8 mouse cellular contexts compared by ENCODE assay signal in the genomic region with DNA sequence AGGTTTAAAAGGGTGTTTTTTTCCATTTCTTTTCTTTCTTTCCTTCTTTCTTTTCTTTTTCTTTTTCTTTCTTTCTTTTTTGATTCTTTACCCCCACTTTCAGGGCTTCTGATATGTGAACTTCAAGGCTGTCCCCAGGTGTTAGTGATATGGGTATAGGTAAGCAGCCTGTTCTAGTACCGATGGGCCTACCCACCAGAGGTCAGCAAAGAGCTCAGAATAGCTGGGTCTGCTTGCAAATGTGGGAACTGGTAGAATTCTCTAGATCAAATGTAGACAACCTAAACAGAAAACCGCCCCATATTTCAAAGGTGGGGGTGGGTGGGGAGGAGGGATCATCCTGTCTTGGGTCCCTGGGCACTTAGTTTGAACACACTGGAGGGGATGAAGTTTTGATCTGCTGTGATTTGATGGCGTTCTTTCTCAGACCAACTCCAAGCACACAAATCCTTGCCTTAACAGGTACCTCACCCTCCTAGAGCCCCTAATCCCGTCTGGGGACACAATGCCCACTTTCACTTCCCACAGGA. TPM values are rescaled to one million over a fixed set of nuclear protein-coding genes. Genes with fewer than 3 reads are reported as not detected.
DNase-seq lines count a peak whose midpoint lies in the region; ATAC-seq and TF ChIP-seq lines count a peak whose summit lies in the region.

No protein-coding gene starts in this region.

- no peaks in the 10 kb centered on the region for H3K36me3 ChIP-seq in kidney, embryonic 16.5 days (ENCODE audit: insufficient read depth, low read length)
- no peaks in the 10 kb centered on the region for H3K36me3 ChIP-seq in limb, embryonic 15.5 days
- H3K36me3 ChIP-seq in midbrain, embryonic 16.5 days (ENCODE audit: control insufficient read depth, insufficient read depth, low read length): no peaks in the 10 kb centered on the region
- no peaks in the 10 kb centered on the region for H3K36me3 ChIP-seq in spleen, adult 2 months (ENCODE audit: control insufficient read depth, insufficient read depth, low read length)

- H3K27ac ChIP-seq in kidney, embryonic 16.5 days (ENCODE audit: low read length): no peak overlapping the region
- H3K27ac ChIP-seq in limb, embryonic 15.5 days: 0 out of 2 replicates have a peak overlapping the region, but pooled peaks have one; percentile 17
- no peak overlapping the region for H3K27ac ChIP-seq in midbrain, embryonic 16.5 days (ENCODE audit: low read length)
- no peak overlapping the region for H3K27ac ChIP-seq in spleen, adult 2 months (ENCODE audit: insufficient read depth, low read length)

- H3K27me3 ChIP-seq in kidney, embryonic 16.5 days (ENCODE audit: insufficient read depth, low read length): no peaks in the 10 kb centered on the region
- H3K27me3 ChIP-seq in limb, embryonic 15.5 days: no peaks in the 10 kb centered on the region
- no peaks in the 10 kb centered on the region for H3K27me3 ChIP-seq in midbrain, embryonic 16.5 days (ENCODE audit: control insufficient read depth, insufficient read depth, low read depth, low read length)
- H3K27me3 ChIP-seq in spleen, adult 2 months (ENCODE audit: control insufficient read depth, insufficient read depth, low read length): no peaks in the 10 kb centered on the region

- peaks cover 8% of the 10 kb centered on the region; the same call in 1 of the 2 replicates for H3K4me1 ChIP-seq in kidney, embryonic 16.5 days (ENCODE audit: insufficient read depth, low read length)
- peaks cover 11% of the 10 kb centered on the region for H3K4me1 ChIP-seq in limb, embryonic 15.5 days
- no peaks in the 10 kb centered on the region for H3K4me1 ChIP-seq in midbrain, embryonic 16.5 days (ENCODE audit: control insufficient read depth, insufficient read depth, low read length)
- H3K4me1 ChIP-seq in spleen, adult 2 months (ENCODE audit: control insufficient read depth, insufficient read depth, insufficient read length): no peaks in the 10 kb centered on the region

- peak; percentile 63; the same call in 1 of the 2 replicates for TF ChIP-seq CTCF in spleen, adult 2 months (IDR thresholded peaks at IDR 0.05; ENCODE audit: extremely low read depth, insufficient read depth, insufficient read length, insufficient replicate concordance)

- H3K9me3 ChIP-seq in kidney, embryonic 16.5 days (ENCODE audit: low read length): no peaks in the 10 kb centered on the region
- no peaks in the 10 kb centered on the region for H3K9me3 ChIP-seq in limb, embryonic 15.5 days
- H3K9me3 ChIP-seq in midbrain, embryonic 16.5 days (replicated peaks; ENCODE audit: control insufficient read depth, low read length, poor library complexity, severe bottlenecking): no peaks in the 10 kb centered on the region

- DNase-seq in 416B (ENCODE audit: low read depth): peak; percentile 73
- peak; percentile 70 to 71 for DNase-seq in adrenal gland, adult 18-20 months (ENCODE audit: low spot score in 2 of 2)
- DNase-seq in embryo, embryonic 9.5 days (ENCODE audit: extremely low spot score): peak; percentile 78
- DNase-seq in heart, adult 8-10 months (ENCODE audit: low spot score): peak; percentile 85
- peak; percentile 64 to 85 for DNase-seq in spleen, adult 2 months (ENCODE audit: low read depth in 1 of 2, low spot score in 2 of 2)

- H3K4me3 ChIP-seq in kidney, embryonic 16.5 days (ENCODE audit: low read length): no peak overlapping the region
- no peak overlapping the region for H3K4me3 ChIP-seq in limb, embryonic 15.5 days
- H3K4me3 ChIP-seq in midbrain, embryonic 16.5 days (ENCODE audit: low read depth, low read length): no peak overlapping the region
- no peak overlapping the region for H3K4me3 ChIP-seq in spleen, adult 2 months (ENCODE audit: extremely low read depth, insufficient read depth, insufficient read length)

- no peak overlapping the region for H3K9ac ChIP-seq in kidney, embryonic 16.5 days (replicated peaks; ENCODE audit: low read length)
- no peak overlapping the region for H3K9ac ChIP-seq in limb, embryonic 15.5 days
- no peak overlapping the region for H3K9ac ChIP-seq in midbrain, embryonic 16.5 days (ENCODE audit: low read depth, low read length)

- 38% methylated on average over 4 of the region's 4 CpGs for WGBS in kidney, embryonic 16.5 days
- 27% methylated on average over 4 of the region's 4 CpGs for WGBS in limb, embryonic 15.5 days
- 29% methylated on average over 4 of the region's 4 CpGs for WGBS in midbrain, embryonic 16.5 days
- WGBS in spleen, adult 2 months: 28% methylated on average over 4 of the region's 4 CpGs

- peak; percentile 75 for ATAC-seq in kidney, embryonic 16.5 days (ENCODE audit: low FRiP score, low TSS enrichment)
- peak; percentile 25; the same call in 1 of the 2 replicates for ATAC-seq in limb, embryonic 15.5 days (ENCODE audit: insufficient number of reproducible peaks, low FRiP score, low TSS enrichment, low read depth)
- peak; percentile 83 for ATAC-seq in midbrain, embryonic 16.5 days

- TF ChIP-seq POLR2A in spleen, adult 2 months (IDR thresholded peaks at IDR 0.05; ENCODE audit: low read depth, low read length): no peak

- no peak overlapping the region for H3K4me2 ChIP-seq in kidney, embryonic 16.5 days (replicated peaks; ENCODE audit: low read depth, low read length)
- no peak overlapping the region for H3K4me2 ChIP-seq in limb, embryonic 15.5 days
- H3K4me2 ChIP-seq in midbrain, embryonic 16.5 days (ENCODE audit: low read length): no peak overlapping the region

RNA-seq across cellular contexts. Expression of gene Gnas, which starts 28.1 kb away (rescaled TPM):
- 1,000 to 10,000 TPM; 2,555 to 2,708 TPM for total RNA-seq in adrenal gland, adult 18-20 months (2021)
- total RNA-seq in heart, adult 8-10 months (2022): 1,000 to 10,000 TPM; 1,172 to 1,307 (median 1,221) TPM
- 743 and 1,325 TPM in 2 replicates for polyA plus RNA-seq in kidney, embryonic 16.5 days (2015; fragmentation: Nextera tagmentation; extraction: Ambion mirVana)
- polyA plus RNA-seq in limb, embryonic 15.5 days (2015; fragmentation: Nextera tagmentation; extraction: Ambion mirVana): 2,137 and 2,166 TPM in 2 replicates
- 1,445 and 1,454 TPM in 2 replicates for polyA plus RNA-seq in midbrain, embryonic 16.5 days (2015; fragmentation: Nextera tagmentation; extraction: Ambion mirVana)
- 515 and 602 TPM in 2 replicates for polyA plus RNA-seq in spleen, adult 2 months (2012; rRNA removed)

RNA-seq across cellular contexts. Expression of gene Gm20721, which starts 34.3 kb away (rescaled TPM):
- 1 to 10 TPM; 1.3 to 1.7 TPM for total RNA-seq in adrenal gland, adult 18-20 months (2021)
- 1 to 10 TPM; 1.3 to 1.7 (median 1.5) TPM for total RNA-seq in heart, adult 8-10 months (2022)
- polyA plus RNA-seq in kidney, embryonic 16.5 days (2015; fragmentation: Nextera tagmentation; extraction: Ambion mirVana): 18.2 and 28.2 TPM in 2 replicates
- 28.5 and 42.0 TPM in 2 replicates for polyA plus RNA-seq in limb, embryonic 15.5 days (2015; fragmentation: Nextera tagmentation; extraction: Ambion mirVana)
- 11.1 and 15.0 TPM in 2 replicates for polyA plus RNA-seq in midbrain, embryonic 16.5 days (2015; fragmentation: Nextera tagmentation; extraction: Ambion mirVana)
- 0.09 and 0.16 TPM in 2 replicates for polyA plus RNA-seq in spleen, adult 2 months (2012; rRNA removed)

Comparison
In these comparisons a context has a peak if more than half of its experiments do, and no peak if none do; other contexts are left out.
1. ATAC-seq: peak in every context shown above with its lines; median percentile 83 in midbrain, embryonic 16.5 days; 75 in kidney, embryonic 16.5 days; 25 in limb, embryonic 15.5 days.
2. RNA of gene Gm20721, which starts 34.3 kb away (polyA plus RNA-seq): 28.5 to 42.0 TPM in limb, embryonic 15.5 days, 18.2 to 28.2 TPM in kidney, embryonic 16.5 days and 11.1 to 15.0 TPM in midbrain, embryonic 16.5 days; 0.09 to 0.16 TPM in spleen, adult 2 months; every median in the first group is over 10 times any median in the second.
3. Peak in every context shown above with its lines, with median percentiles within 50 percentile points of each other: DNase-seq.